Mouse (Mus musculus): ENCODE data around the gene Tex38. TPM values are rescaled to one million over a fixed set of nuclear protein-coding genes. Genes with fewer than 3 reads are reported as not detected.
A peak's percentile ranks its signal among the peaks of the same experiment; 100 is the strongest.

Gene Tex38
- polyA plus RNA-seq (2015; fragmentation: Nextera tagmentation; extraction: Ambion mirVana) = 0.29 TPM in 1 of 2 replicates, not detected in the other

DNA sequence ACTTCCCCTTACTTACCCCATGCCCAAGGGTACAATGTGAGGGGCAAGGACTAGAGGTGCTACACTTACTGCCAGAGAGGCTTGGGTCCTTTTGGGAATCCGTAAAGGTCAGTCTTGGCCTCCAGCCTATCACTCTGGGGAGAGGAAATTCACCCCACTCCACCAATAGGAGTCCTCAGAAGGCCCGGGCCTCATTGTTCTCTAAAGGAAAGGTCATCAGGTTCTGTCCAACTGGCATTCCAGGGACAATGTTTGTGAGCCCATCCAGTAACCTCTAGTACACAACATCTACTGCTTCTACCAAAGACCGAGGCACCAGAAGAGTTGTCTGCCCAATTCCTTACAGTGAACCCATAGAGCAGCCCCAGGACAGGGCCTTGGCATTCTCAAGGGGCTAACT is at the start of gene Tex38:
Gene Tex38 (minus strand): TSS at position 101 of the 400 bp plus-strand sequence.
- H3K4me2 ChIP-seq = no peak within 1 kb of the TSS
- ATAC-seq (ENCODE audit: low FRiP score) = no peak
- H3K9ac ChIP-seq = no peak within 1 kb of the TSS
- no peaks in the 10 kb centered on the region for H3K27me3 ChIP-seq
- H3K27ac ChIP-seq = no peak within 1 kb of the TSS
- 86% methylated on average over 3 of the region's 3 CpGs for WGBS
- H3K4me1 ChIP-seq (replicated peaks) = peaks cover 13% of the 10 kb centered on the region
- H3K9me3 ChIP-seq = no peaks in the 10 kb centered on the region
- peaks cover 17% of the 10 kb centered on the region for H3K36me3 ChIP-seq
- no peak within 1 kb of the TSS for H3K4me3 ChIP-seq

DNA sequence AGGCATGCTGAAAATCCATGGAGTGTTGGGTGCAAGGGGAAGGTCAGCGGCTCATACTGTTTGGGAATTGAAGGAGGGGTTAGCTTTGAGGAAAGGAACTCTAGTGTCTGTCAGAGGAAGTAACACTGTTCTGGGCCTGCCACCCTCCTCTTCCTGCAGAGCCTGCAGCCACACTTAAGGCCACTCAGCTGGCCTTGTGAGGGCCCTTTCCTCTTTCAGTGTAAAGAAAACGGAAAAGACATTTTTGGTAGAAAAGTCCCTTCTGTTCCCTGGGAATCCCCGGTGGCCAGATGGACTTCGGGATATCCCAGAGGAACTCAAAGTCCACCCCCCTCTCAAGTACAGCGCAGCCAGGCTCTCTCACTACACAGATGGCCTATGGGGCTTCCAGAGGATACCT is 49.7 kb upstream of the Tex38 start:
- Histone ChIP-seq H3K36me3 (peaks cover 6% of the 10 kb centered on the region; the same call in 1 of the 2 replicates), H3K9ac (0 out of 2 replicates have a peak overlapping the region, but pooled peaks have one; percentile 29), H3K27me3 (peaks cover 28% of the 10 kb centered on the region), H3K4me2 (no peak overlapping the region), H3K27ac (no peak overlapping the region), H3K4me1 (replicated peaks) (peaks cover 14% of the 10 kb centered on the region), H3K4me3 (no peak overlapping the region), H3K9me3 (no peaks in the 10 kb centered on the region)
- ATAC-seq (ENCODE audit: low FRiP score) = no peak
- WGBS = 84% methylated on average over 5 of the region's 5 CpGs

DNA sequence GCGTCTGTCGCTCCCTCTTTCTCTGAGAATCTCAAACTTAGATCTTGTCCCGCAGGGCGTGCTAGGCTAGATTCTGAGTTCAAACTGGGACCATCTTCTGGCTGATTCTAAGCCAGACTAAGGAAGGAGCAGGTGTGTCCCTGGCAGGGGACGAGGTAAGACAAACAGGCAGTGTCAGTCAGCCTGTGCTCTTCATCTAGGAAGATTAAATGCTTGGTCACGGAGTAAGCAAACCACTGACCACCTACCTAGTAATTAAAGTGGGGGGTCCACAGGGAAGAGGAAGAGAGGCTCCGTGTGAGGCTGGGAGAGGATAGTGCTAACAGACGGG is 47.7 kb upstream of the Tex38 start:
- Histone ChIP-seq H3K4me3 (peak overlapping the region; percentile 79), H3K4me1 (replicated peaks) (peaks cover 14% of the 10 kb centered on the region), H3K4me2 (peak overlapping the region; percentile 72), H3K36me3 (peaks cover 3% of the 10 kb centered on the region; the same call in 1 of the 2 replicates), H3K27me3 (peaks cover 28% of the 10 kb centered on the region), H3K9ac (peak overlapping the region; percentile 83), H3K27ac (no peak overlapping the region), H3K9me3 (no peaks in the 10 kb centered on the region)
- 10% methylated on average over 8 of the region's 8 CpGs for WGBS
- ATAC-seq (ENCODE audit: low FRiP score) = peak; percentile 33; the same call in 1 of the 2 replicates

DNA sequence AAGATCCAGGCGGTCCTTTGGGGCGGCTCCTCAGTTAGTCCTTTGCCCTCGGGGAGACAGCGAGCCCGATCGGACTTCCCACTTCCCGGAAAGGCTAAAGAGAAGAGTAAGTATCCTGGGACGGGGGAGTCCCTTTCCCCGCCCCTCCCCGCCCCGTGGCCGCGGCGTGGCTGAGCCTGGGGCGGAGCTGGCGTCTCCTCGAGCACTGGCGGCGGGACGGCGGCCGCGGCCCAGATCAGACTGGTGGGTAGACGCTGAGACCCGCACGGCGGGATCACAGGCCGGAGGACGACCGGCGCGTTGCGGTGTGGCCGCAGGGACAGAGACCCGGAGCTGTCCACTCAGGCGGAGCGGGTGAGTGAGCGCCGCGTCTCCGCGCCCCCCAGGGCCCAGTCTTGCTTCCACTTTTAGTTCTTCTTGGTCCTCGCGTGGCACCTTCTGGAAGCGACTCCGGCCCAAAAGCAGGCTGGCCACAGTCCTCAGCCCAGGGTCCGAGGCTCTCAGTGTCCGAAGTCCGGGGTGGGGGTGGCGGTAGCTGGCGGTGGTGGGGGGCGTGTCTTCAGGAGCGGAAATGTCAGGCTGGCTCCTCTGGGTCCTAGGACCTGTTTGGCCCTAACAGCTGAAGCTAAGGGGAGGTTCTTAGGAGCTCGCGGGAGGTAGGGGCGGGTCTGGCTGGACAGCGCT is 47.2 kb upstream of the Tex38 start, which contains the start of gene Mob3c:
Gene Mob3c (plus strand): TSS at position 205 of the 684 bp plus-strand sequence.
- peaks cover 28% of the 10 kb centered on the region for H3K27me3 ChIP-seq
- H3K27ac ChIP-seq = peak within 1 kb of the TSS; percentile 69
- WGBS = under 1% methylated on average over 53 of the region's 57 CpGs
- H3K4me2 ChIP-seq = peak within 1 kb of the TSS; percentile 72
- no peaks in the 10 kb centered on the region for H3K9me3 ChIP-seq
- peaks cover 14% of the 10 kb centered on the region for H3K4me1 ChIP-seq (replicated peaks)
- ATAC-seq (ENCODE audit: low FRiP score) = peak; percentile 89
- H3K4me3 ChIP-seq = peak within 1 kb of the TSS; percentile 79
- H3K36me3 ChIP-seq = peaks cover 3% of the 10 kb centered on the region; the same call in 1 of the 2 replicates
- H3K9ac ChIP-seq = peak within 1 kb of the TSS; percentile 83

DNA sequence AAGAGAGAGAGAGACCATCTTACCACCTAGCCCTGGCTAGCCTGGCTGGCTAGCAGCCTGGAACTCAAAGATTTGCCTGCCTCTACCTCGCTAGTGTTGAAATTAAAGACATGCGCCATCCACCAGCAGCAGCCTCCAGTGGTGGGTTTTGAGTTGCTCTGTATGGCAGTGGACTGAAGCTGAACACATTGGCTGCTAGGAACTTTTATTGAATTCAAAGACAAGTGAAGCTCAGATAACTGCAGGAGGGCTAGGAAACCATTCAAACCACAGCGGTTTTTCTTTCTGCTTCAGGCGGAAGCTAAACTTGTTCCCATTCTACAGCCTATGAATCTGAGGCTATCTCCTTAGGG is 46.7 kb upstream of the Tex38 start:
- peak; percentile 22 for ATAC-seq (ENCODE audit: low FRiP score)
- H3K4me2 ChIP-seq = peak overlapping the region; percentile 72
- peak overlapping the region; percentile 69 for H3K27ac ChIP-seq
- H3K4me1 ChIP-seq (replicated peaks) = peaks cover 14% of the 10 kb centered on the region
- peaks cover 28% of the 10 kb centered on the region for H3K27me3 ChIP-seq
- WGBS = 2% methylated on average over 4 of the region's 4 CpGs
- H3K36me3 ChIP-seq = peaks cover 7% of the 10 kb centered on the region; the same call in 1 of the 2 replicates
- peak overlapping the region; percentile 83 for H3K9ac ChIP-seq
- peak overlapping the region; percentile 79 for H3K4me3 ChIP-seq
- H3K9me3 ChIP-seq = no peaks in the 10 kb centered on the region

DNA sequence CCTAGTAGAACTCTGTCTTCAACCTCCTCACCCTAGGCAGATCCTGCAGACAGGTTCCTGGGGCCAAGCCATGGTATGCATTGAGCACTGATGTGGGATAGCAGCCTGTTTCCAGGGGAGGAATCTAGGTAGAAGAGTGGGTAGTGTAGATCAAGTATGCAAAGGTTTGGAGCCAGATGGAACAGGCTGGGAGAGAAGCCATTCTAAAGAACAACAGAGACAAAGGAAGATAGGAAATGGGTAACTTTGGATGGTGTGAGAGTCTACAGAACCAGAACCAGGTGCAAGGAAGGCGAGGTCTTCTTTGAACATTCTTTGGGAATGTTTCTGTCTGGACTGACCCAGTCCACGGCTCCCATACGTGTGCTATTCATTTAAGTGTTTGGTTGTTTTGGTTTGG is 46.2 kb upstream of the Tex38 start:
- no peaks in the 10 kb centered on the region for H3K9me3 ChIP-seq
- H3K27me3 ChIP-seq = peaks cover 28% of the 10 kb centered on the region
- H3K4me3 ChIP-seq = no peak overlapping the region
- 75% methylated on average over 3 of the region's 3 CpGs for WGBS
- peak overlapping the region; percentile 72 for H3K4me2 ChIP-seq
- H3K36me3 ChIP-seq = peaks cover 7% of the 10 kb centered on the region; the same call in 1 of the 2 replicates
- H3K9ac ChIP-seq = no peak overlapping the region
- peaks cover 14% of the 10 kb centered on the region for H3K4me1 ChIP-seq (replicated peaks)
- no peak for ATAC-seq (ENCODE audit: low FRiP score)
- no peak overlapping the region for H3K27ac ChIP-seq

DNA sequence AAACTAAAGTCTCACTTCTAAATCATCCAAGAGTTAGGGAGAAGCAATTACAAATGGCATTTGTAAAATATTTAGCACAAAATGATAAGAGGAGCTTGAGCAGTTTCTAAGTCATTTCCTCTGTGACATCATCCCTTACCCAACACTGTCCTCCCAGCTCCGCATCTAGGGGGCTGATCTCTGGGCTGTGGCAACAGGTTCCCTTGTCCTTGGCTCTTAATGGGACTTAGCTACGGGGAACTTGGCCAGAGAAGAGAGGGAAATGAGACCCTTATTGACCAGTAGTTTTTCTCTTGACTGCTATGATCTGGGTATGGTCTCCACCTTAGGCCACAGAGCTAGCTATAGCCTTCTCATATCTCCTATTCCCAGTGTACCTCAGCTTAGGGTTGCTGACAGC is 44.5 kb upstream of the Tex38 start:
- Histone ChIP-seq H3K9me3 (no peaks in the 10 kb centered on the region), H3K4me1 (replicated peaks) (peaks cover 14% of the 10 kb centered on the region), H3K36me3 (peaks cover 4% of the 10 kb centered on the region; the same call in 1 of the 2 replicates), H3K27ac (no peak overlapping the region), H3K27me3 (peaks cover 20% of the 10 kb centered on the region), H3K4me2 (no peak overlapping the region), H3K9ac (no peak overlapping the region), H3K4me3 (no peak overlapping the region)
- no peak for ATAC-seq (ENCODE audit: low FRiP score)
- 88% methylated on average over 2 of the region's 2 CpGs for WGBS

DNA sequence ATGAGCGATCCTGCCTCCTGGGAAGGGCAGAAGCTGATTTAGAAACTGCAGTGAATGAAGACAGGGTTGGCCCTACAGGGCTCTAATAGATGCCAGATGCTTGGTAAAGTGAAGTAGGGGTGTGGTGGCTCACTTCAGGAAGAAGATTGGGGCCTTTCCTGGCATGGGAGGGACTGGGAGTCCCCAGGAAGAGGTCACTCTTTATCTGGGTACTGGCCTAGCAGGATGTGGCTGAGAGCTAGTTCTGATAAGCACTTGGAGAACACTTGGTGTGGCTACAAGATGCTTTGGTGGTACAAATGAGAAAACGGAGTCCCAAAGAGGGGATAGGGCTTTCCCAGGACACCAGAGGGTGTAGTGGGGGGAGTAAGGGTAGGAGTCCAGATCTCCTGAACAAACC is 43.4 kb upstream of the Tex38 start:
- WGBS = 80% methylated on average over 2 of the region's 2 CpGs
- H3K4me2 ChIP-seq = no peak overlapping the region
- no peak for ATAC-seq (ENCODE audit: low FRiP score)
- peaks cover 14% of the 10 kb centered on the region for H3K4me1 ChIP-seq (replicated peaks)
- peaks cover 4% of the 10 kb centered on the region; the same call in 1 of the 2 replicates for H3K36me3 ChIP-seq
- no peak overlapping the region for H3K27ac ChIP-seq
- H3K4me3 ChIP-seq = no peak overlapping the region
- H3K9ac ChIP-seq = no peak overlapping the region
- H3K27me3 ChIP-seq = peaks cover 10% of the 10 kb centered on the region
- H3K9me3 ChIP-seq = no peaks in the 10 kb centered on the region

DNA sequence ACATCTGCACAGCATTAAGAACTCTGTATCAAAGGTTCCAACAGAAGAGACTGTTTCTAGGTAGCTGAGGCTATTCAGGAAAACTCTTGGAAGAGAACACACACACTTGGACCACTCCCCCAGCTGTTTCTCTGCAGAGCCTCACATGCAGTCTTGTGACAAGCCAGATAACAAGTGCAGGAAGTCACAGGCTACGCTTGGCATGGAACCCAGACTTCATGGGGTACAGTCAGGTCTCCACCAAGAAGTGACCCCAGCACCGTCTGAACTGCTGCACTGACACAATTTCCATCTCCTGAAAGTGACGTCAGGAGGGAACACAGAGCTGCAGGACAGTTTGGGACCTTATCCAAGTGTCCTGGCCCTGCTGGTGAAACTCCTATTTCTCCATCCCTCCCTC is 41.1 kb upstream of the Tex38 start:
- no peak overlapping the region for H3K27ac ChIP-seq
- no peak overlapping the region for H3K4me2 ChIP-seq
- no peaks in the 10 kb centered on the region for H3K9me3 ChIP-seq
- H3K9ac ChIP-seq = no peak overlapping the region
- no peak overlapping the region for H3K4me3 ChIP-seq
- H3K36me3 ChIP-seq = peaks cover 4% of the 10 kb centered on the region; the same call in 1 of the 2 replicates
- ATAC-seq (ENCODE audit: low FRiP score) = no peak
- H3K4me1 ChIP-seq (replicated peaks) = no peaks in the 10 kb centered on the region
- WGBS = 80% methylated on average over 3 of the region's 3 CpGs
- peaks cover 5% of the 10 kb centered on the region for H3K27me3 ChIP-seq

DNA sequence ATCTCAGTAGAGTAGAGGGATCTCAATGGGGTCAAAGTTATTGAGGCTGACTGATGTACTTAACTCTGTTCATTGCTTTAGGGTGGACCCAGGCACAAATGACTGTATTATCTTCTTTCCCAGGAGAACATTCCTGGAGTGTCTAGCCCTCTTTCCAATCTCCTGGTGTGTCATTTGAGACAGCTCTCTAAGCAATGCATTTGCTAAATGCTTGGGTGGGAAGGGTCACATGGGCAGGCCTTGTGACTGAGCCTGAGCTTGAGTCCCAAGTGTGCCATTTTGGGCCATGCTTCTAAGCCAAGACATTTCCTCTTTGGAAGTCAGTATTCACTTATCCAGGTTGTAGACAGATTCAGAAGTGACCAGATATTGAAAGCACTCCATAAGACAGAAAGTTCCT is 40.6 kb upstream of the Tex38 start:
- Histone ChIP-seq H3K27me3 (no peaks in the 10 kb centered on the region; the same call in 1 of the 2 replicates), H3K9ac (no peak overlapping the region), H3K4me1 (replicated peaks) (no peaks in the 10 kb centered on the region), H3K9me3 (no peaks in the 10 kb centered on the region), H3K36me3 (peaks cover 5% of the 10 kb centered on the region; the same call in 1 of the 2 replicates), H3K4me3 (no peak overlapping the region), H3K4me2 (no peak overlapping the region), H3K27ac (no peak overlapping the region)
- ATAC-seq (ENCODE audit: low FRiP score) = no peak

DNA sequence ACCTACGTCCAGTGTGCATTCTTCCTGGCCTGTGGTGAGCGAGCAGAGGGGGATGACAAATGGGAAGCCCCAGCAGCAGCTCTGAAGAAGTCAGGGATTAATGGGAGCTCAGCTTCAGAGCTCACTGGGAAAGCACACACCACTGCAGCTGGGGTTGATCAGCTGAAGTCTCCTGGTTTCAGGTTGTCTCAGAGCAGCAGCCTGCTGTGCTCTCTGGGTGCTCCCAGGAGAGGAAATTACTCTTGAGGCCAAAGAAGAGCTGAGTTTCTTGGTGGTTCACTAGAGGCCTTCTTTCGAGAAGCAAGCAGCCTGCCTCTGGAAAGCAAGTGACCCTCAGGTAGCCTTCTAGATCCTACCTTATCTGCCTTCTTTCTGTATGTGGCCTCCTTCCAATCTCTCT is 40.1 kb upstream of the Tex38 start:
- Histone ChIP-seq H3K36me3 (peaks cover 10% of the 10 kb centered on the region), H3K4me1 (replicated peaks) (no peaks in the 10 kb centered on the region), H3K4me3 (no peak overlapping the region), H3K9ac (no peak overlapping the region), H3K9me3 (no peaks in the 10 kb centered on the region), H3K27me3 (no peaks in the 10 kb centered on the region), H3K4me2 (no peak overlapping the region), H3K27ac (no peak overlapping the region)
- WGBS = 80% methylated on average over 3 of the region's 3 CpGs
- no peak for ATAC-seq (ENCODE audit: low FRiP score)

DNA sequence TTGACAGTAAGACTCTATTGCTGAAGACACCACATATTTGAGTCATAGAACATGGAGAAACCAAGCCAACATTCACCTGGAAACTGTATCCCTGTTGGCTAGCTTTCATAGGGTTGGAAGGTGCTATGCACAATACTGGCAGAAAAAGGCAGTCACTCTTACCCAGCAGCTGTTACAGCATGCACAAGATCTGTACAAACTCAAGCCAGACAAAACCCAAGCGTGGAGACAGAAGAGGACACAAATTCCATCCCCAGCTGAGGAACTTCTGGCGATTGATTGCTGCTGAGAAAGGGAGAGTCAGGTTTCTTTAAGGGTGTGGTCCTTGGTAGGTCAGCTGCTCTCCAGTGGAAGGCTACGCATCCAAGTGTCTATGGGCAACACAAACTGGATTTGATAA is 39.4 kb upstream of the Tex38 start:
- Histone ChIP-seq H3K4me2 (no peak overlapping the region), H3K9me3 (no peaks in the 10 kb centered on the region), H3K4me3 (no peak overlapping the region), H3K36me3 (peaks cover 17% of the 10 kb centered on the region), H3K4me1 (replicated peaks) (no peaks in the 10 kb centered on the region), H3K9ac (no peak overlapping the region), H3K27ac (no peak overlapping the region), H3K27me3 (no peaks in the 10 kb centered on the region)
- WGBS = 88% methylated on average over 3 of the region's 3 CpGs
- ATAC-seq (ENCODE audit: low FRiP score) = no peak

DNA sequence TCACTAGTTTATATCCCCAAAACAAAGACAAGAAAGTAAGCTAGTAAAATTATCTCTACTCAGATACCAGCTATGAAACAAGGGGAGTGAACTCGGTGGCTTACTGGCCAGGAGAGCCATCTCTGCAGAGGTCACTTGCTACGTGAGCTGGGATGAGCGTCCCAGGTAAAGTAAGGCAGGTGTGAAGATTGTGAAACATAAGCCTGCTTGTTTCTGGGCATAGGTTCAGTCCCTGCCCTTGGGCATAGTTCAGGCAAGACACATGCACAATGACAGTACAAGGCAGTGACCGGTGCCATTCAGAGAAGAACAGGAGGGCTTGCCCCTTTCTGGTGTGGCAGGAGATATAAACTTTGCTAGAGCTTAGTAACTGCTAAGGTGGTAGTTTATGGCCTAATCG is 34.8 kb upstream of the Tex38 start:
- whole genome bisulfite sequencing = 98% methylated on average over 5 of the region's 5 CpGs
- H3K36me3 ChIP-seq = peaks cover 46% of the 10 kb centered on the region
- ATAC-seq (ENCODE audit: low FRiP score) = no peak

More for the DNA sequence above, 34.8 kb upstream of the Tex38 start:
- H3K4me3 ChIP-seq = no peak overlapping the region
- H3K9ac ChIP-seq = no peak overlapping the region
- H3K4me2 ChIP-seq = no peak overlapping the region
- no peaks in the 10 kb centered on the region for H3K9me3 ChIP-seq
- H3K4me1 ChIP-seq (replicated peaks) = no peaks in the 10 kb centered on the region
- no peaks in the 10 kb centered on the region for H3K27me3 ChIP-seq
- H3K27ac ChIP-seq = no peak overlapping the region

All from hindbrain, embryonic 13.5 days (tissue).